Mouse (Mus musculus) ES-E14 (cell line): ENCODE results near the gene Slirp.

Experiments
- HCFC1 ChIP-seq: IDR thresholded peaks from 2 replicates; pipeline ENCODE4 v1.6.1; 2012; ENCODE audit warnings: low read length, inconsistent platforms, borderline replicate concordance; ENCODE audit not compliant: insufficient read depth
- MAFK ChIP-seq: IDR thresholded peaks from 2 replicates; pipeline ENCODE4 v1.6.1; 2014; ENCODE audit warnings: mild to moderate bottlenecking, low read depth, low read length, inconsistent platforms; ENCODE audit not compliant: insufficient read depth

DNA sequence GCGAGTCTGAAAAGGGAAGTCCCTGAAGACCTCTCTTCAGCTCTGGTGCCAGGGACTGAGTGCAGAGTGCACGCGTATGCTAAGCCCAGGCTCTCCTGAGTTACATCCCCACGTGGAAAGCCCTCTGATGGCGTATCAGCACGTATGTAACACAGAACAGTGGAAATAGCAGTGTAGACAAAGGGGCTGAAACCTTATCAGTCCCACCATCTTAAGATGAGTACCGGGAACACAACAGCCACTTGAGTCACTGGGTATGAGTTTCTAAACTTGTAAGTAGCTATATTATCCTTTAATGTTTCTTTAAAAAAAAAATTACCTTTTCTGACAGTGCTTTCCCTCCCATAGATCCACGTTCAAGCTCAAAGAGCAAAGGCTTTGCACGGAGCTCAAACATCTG, 5.8 kb downstream of the Slirp start:
- TF ChIP-seq MAFK (no peak), HCFC1 (no peak)
